Mouse (Mus musculus): ENCODE data around the gene Slc41a3. TPM values are rescaled to one million over a fixed set of nuclear protein-coding genes. Genes with fewer than 3 reads are reported as not detected.
"Not testable (repeated sequence)": the region's sequence is repeated elsewhere in the genome, so short reads cannot be mapped to it uniquely, and the experiment has no call there.

Slc41a3 gene
- polyA plus RNA-seq, 1 experiment from 2014 or later: 34.8 TPM

- Histone ChIP-seq H3K27me3 (no peaks in the 10 kb centered on the region), H3K4me3 (replicated peaks) (peak overlapping the region; percentile 67), H3K4me1 (replicated peaks) (peaks cover 98% of the 10 kb centered on the region), H3K9ac (peak overlapping the region; percentile 90), H3K9me3 (replicated peaks) (no peaks in the 10 kb centered on the region), H3K4me2 (peak overlapping the region; percentile 90), H3K27ac (peak overlapping the region; percentile 99), H3K36me3 (peaks cover 54% of the 10 kb centered on the region)
- DNase-seq: no peak
- no peak for ATAC-seq (ENCODE audit: low read depth)
- whole genome bisulfite sequencing (ENCODE audit: insufficient replicate concordance): 78% methylated on average over 7 of the region's 7 CpGs
Measured at GRCm38 (mm10) chr6:90625207-90625994, 20.9 kb downstream of the Slc41a3 start.

GRCm38 (mm10) chr6:90627556-90627955, 23.0 kb downstream of the Slc41a3 start:
- Histone ChIP-seq H3K27ac (peak overlapping the region; percentile 31), H3K9ac (0 out of 2 replicates have a peak overlapping the region, but pooled peaks have one; percentile 8), H3K36me3 (peaks cover 74% of the 10 kb centered on the region), H3K27me3 (no peaks in the 10 kb centered on the region), H3K4me3 (replicated peaks) (no peak overlapping the region), H3K4me1 (replicated peaks) (peaks cover 79% of the 10 kb centered on the region), H3K4me2 (no peak overlapping the region), H3K9me3 (replicated peaks) (no peaks in the 10 kb centered on the region)
- 77% methylated on average over 4 of the region's 4 CpGs for WGBS (ENCODE audit: insufficient replicate concordance)
- ATAC-seq (ENCODE audit: low read depth) (no peak), DNase-seq (no peak)

DNA sequence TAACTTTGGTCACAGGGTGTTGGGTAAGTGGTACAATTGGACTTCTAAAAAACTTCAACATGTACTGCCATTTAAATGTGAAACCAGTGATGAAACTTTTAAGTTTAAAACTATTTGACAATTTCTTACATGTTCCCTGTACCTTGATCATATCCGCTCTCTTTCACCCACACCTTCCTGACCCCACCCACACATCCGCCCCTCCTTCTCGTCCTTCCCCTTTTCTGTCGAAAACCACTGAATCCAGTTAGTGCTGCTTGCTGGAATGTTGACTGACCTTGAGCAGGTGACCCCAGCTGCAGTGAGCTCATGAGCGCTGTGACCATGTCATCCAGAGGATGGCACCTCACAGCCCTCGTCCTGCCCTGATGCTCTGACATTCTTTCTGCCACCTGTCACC, 25.0 kb downstream of the Slc41a3 start:
- Histone ChIP-seq H3K4me3 (replicated peaks) (no peak overlapping the region), H3K9ac (no peak overlapping the region), H3K4me2 (no peak overlapping the region), H3K36me3 (peaks cover 93% of the 10 kb centered on the region), H3K27me3 (no peaks in the 10 kb centered on the region), H3K4me1 (replicated peaks) (peaks cover 61% of the 10 kb centered on the region), H3K9me3 (replicated peaks) (no peaks in the 10 kb centered on the region), H3K27ac (peak overlapping the region; percentile 53; the same call in 1 of the 2 replicates)
- DNase-seq (no peak), ATAC-seq (ENCODE audit: low read depth) (no peak)
- 66% methylated on average over 6 of the region's 6 CpGs for WGBS (ENCODE audit: insufficient replicate concordance)

DNA sequence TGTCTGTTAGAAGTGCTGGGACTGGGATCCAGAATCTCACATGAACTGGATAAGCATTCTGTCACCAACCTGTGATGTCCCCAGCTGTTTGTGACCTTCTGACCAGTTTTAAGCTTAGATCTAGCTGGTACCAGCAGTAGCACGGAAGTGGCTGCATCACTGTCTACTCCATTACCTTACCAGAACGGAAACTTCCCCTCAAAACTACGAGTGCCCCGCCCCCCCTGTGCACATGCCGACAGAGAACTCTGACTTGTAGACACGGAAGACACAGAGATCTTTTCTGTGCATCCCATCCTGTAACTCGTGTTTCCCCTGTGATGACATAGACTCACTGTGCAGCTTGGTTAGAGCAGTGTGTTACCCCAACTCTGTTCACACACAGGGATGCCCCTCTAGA, 25.9 kb downstream of the Slc41a3 start:
- Histone ChIP-seq H3K4me3 (replicated peaks) (no peak overlapping the region), H3K4me2 (no peak overlapping the region), H3K36me3 (peaks cover 97% of the 10 kb centered on the region), H3K4me1 (replicated peaks) (peaks cover 60% of the 10 kb centered on the region), H3K27ac (0 out of 2 replicates have a peak overlapping the region, but pooled peaks have one; percentile 9), H3K27me3 (no peaks in the 10 kb centered on the region), H3K9me3 (replicated peaks) (no peaks in the 10 kb centered on the region), H3K9ac (no peak overlapping the region)
- DNase-seq (no peak), ATAC-seq (ENCODE audit: low read depth) (no peak)
- 88% methylated on average over 7 of the region's 7 CpGs for WGBS (ENCODE audit: insufficient replicate concordance)

DNA sequence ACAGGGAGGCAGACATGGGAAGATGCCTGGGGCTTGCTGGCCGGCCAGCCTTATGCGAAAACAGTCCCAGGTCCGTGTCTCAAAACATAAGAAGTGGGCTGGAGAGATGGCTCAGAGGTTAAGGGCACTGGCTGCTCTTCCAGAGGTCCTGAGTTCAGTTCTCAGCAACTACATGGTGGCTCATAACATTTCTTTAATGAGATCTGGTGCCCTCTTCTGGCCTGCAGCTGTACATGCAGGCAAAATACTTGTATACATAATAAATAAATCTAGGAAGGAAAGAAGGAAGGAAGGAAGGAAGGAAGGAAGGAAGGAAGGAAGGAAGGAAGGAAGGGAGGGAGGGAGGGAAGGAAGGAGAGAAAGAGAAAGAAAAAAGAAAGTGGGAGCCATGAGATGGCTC, 28.0 kb downstream of the Slc41a3 start:
- Histone ChIP-seq H3K27ac (0 out of 2 replicates have a peak overlapping the region, but pooled peaks have one; percentile 19), H3K36me3 (peaks cover 98% of the 10 kb centered on the region), H3K4me1 (replicated peaks) (peaks cover 44% of the 10 kb centered on the region)
- H3K9ac ChIP-seq; H3K4me3 ChIP-seq (replicated peaks); H3K27me3 ChIP-seq; DNase-seq; ATAC-seq (ENCODE audit: low read depth); H3K4me2 ChIP-seq; H3K9me3 ChIP-seq (replicated peaks): not testable (repeated sequence)
- WGBS (ENCODE audit: insufficient replicate concordance): 69% methylated on average over 3 of the region's 3 CpGs

DNA sequence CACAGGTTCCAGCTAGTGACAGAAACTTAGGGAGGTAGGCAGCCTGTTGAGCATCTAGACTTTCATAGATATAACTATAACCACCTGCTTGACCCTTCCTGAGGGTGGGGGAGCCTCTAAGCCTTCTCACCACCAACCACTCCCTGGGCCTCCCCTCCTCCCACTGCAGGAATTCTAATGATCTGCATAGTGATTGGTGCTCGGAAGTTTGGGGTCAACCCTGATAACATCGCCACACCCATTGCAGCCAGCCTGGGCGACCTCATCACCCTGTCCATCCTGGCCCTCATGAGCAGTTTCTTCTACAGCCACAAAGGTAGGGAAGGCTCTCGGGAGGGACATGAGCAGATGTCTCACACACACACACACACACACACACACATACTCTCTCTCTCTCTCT, 30.6 kb downstream of the Slc41a3 start:
- peaks cover 98% of the 10 kb centered on the region for H3K36me3 ChIP-seq
- H3K9ac ChIP-seq: no peak overlapping the region
- 60% methylated on average over 4 of the region's 4 CpGs for WGBS (ENCODE audit: insufficient replicate concordance)
- H3K9me3 ChIP-seq (replicated peaks): no peaks in the 10 kb centered on the region
- ATAC-seq (ENCODE audit: low read depth): no peak
- no peak overlapping the region for H3K4me3 ChIP-seq (replicated peaks)
- no peaks in the 10 kb centered on the region for H3K27me3 ChIP-seq
- H3K4me1 ChIP-seq (replicated peaks): peaks cover 21% of the 10 kb centered on the region
- no peak for DNase-seq
- H3K4me2 ChIP-seq: no peak overlapping the region
- no peak overlapping the region for H3K27ac ChIP-seq

DNA sequence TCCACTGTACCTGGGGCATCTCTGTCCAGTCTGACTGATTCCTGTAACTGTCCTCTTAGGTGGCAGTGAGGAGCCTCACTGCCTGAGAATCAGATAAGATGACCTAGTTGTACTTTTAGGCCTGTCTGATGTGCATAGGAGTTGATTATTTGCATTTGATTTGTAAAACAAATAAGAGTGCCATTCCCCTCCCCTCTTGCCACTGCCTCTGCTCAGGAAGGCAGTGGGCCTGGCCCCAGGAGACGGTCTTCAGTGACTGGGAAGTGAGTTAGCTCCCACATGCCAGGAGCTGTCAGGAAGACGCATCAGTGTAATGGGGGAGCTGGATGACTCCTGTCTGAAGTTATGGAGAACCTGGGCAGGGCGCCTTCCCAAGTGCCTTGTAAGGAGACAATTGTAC, 31.1 kb downstream of the Slc41a3 start:
- Histone ChIP-seq H3K4me3 (replicated peaks) (no peak overlapping the region), H3K27ac (no peak overlapping the region), H3K36me3 (peaks cover 98% of the 10 kb centered on the region), H3K4me1 (replicated peaks) (peaks cover 15% of the 10 kb centered on the region), H3K9ac (no peak overlapping the region), H3K9me3 (replicated peaks) (no peaks in the 10 kb centered on the region), H3K27me3 (no peaks in the 10 kb centered on the region), H3K4me2 (no peak overlapping the region)
- ATAC-seq (ENCODE audit: low read depth) (no peak), DNase-seq (no peak)
- 78% methylated on average over 3 of the region's 3 CpGs for WGBS (ENCODE audit: insufficient replicate concordance)

DNA sequence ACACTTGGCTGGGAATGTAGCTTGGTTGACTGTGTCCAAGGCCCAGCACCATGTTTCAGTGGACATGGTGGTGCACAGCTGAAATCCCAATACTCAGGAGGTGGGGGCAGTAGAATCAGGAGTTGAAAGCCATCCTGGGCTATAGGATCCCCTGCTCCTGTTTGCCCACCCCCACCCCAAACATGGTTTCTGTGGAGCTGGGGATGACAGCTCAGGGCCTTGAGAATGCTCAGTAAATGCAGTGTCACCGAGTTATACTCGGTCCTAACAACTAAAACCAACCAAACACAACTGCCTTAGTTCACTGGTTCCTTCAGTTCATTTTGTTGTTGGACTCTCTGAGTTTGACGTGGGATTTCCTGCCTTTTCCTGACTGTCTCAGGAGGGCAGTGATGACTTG, 38.5 kb downstream of the Slc41a3 start:
- H3K9me3 ChIP-seq (replicated peaks): no peaks in the 10 kb centered on the region
- no peak overlapping the region for H3K4me2 ChIP-seq
- H3K27me3 ChIP-seq: no peaks in the 10 kb centered on the region
- no peak for DNase-seq
- no peak overlapping the region for H3K27ac ChIP-seq
- H3K4me3 ChIP-seq (replicated peaks): no peak overlapping the region
- H3K36me3 ChIP-seq: peaks cover 82% of the 10 kb centered on the region
- no peak overlapping the region for H3K9ac ChIP-seq
- 72% methylated on average over 3 of the region's 3 CpGs for WGBS (ENCODE audit: insufficient replicate concordance)
- no peak for ATAC-seq (ENCODE audit: low read depth)
- no peaks in the 10 kb centered on the region for H3K4me1 ChIP-seq (replicated peaks)

GRCm38 (mm10) chr6:90644965-90645364, 40.4 kb downstream of the Slc41a3 start:
- Histone ChIP-seq H3K4me1 (replicated peaks) (peaks cover 8% of the 10 kb centered on the region), H3K27ac (no peak overlapping the region), H3K27me3 (no peaks in the 10 kb centered on the region), H3K9me3 (replicated peaks) (no peaks in the 10 kb centered on the region), H3K9ac (no peak overlapping the region), H3K36me3 (peaks cover 63% of the 10 kb centered on the region), H3K4me3 (replicated peaks) (no peak overlapping the region), H3K4me2 (no peak overlapping the region)
- ATAC-seq (ENCODE audit: low read depth) (no peak), DNase-seq (no peak)
- WGBS (ENCODE audit: insufficient replicate concordance): 78% methylated on average over 4 of the region's 4 CpGs

DNA sequence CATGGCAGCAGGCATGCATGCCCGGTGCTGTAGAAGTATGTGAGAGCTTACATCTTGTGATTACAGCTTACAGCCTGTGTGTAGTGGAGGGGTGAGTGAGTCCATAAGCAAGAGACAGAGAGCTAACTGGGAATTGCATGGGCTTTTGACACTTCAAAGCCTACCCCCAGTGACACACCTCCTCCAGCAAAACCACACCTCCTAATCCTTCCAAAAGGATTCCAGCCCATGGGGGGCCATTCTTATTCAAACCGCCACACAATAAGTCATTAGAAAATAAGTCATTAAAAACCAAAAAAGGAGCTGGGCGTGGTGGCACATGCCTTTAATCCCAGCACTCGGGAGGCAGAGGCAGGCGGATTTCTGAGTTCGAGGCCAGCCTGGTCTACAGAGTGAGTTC, 43.9 kb downstream of the Slc41a3 start:
- no peak overlapping the region for H3K27ac ChIP-seq
- WGBS (ENCODE audit: insufficient replicate concordance): 84% methylated on average over 6 of the region's 6 CpGs
- no peak for ATAC-seq (ENCODE audit: low read depth)

GRCm38 (mm10) chr6:90649279-90649678, 44.8 kb downstream of the Slc41a3 start:
- 0 out of 2 replicates have a peak, but pooled peaks have one; percentile 15 for ATAC-seq (ENCODE audit: low read depth)
- Histone ChIP-seq H3K9ac (no peak overlapping the region), H3K4me2 (no peak overlapping the region), H3K27me3 (no peaks in the 10 kb centered on the region), H3K4me1 (replicated peaks) (peaks cover 8% of the 10 kb centered on the region), H3K4me3 (replicated peaks) (no peak overlapping the region), H3K9me3 (replicated peaks) (no peaks in the 10 kb centered on the region), H3K36me3 (peaks cover 20% of the 10 kb centered on the region), H3K27ac (no peak overlapping the region)
- WGBS (ENCODE audit: insufficient replicate concordance): 62% methylated on average over 4 of the region's 4 CpGs
- DNase-seq: no peak

More for the DNA sequence above, 43.9 kb downstream of the Slc41a3 start:
- Histone ChIP-seq H3K4me2 (no peak overlapping the region), H3K27me3 (no peaks in the 10 kb centered on the region), H3K9me3 (replicated peaks) (no peaks in the 10 kb centered on the region), H3K4me1 (replicated peaks) (peaks cover 8% of the 10 kb centered on the region), H3K9ac (no peak overlapping the region), H3K4me3 (replicated peaks) (no peak overlapping the region), H3K36me3 (peaks cover 29% of the 10 kb centered on the region)
- DNase-seq: no peak

DNA sequence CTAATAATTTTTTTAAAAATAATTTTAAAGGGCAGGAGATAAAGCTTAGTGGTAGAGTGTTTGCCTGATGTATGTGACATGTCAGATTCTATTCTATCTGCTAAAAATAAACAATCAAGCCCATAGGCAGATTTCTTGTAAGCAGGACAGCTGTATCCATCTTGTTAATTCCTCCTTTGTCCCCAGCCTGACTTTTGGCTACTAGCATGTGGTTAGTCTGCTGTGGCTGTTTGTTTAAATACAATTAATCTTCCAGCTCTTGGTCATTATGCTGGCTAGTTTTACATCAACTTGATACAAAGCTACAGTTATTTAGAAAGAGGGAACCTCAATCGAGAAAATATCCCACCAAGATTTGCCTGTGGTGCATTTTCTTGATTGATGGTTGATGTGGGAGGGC, 46.1 kb downstream of the Slc41a3 start:
- DNase-seq (no peak), ATAC-seq (ENCODE audit: low read depth) (no peak)
- no peak overlapping the region for H3K4me3 ChIP-seq (replicated peaks)
- no peaks in the 10 kb centered on the region for H3K9me3 ChIP-seq (replicated peaks)
- 41% methylated on average over 1 of the region's 1 CpGs for WGBS (ENCODE audit: insufficient replicate concordance)
- H3K4me1 ChIP-seq (replicated peaks): peaks cover 8% of the 10 kb centered on the region
- H3K36me3 ChIP-seq: peaks cover 6% of the 10 kb centered on the region
- no peak overlapping the region for H3K9ac ChIP-seq
- no peak overlapping the region for H3K4me2 ChIP-seq
- H3K27me3 ChIP-seq: no peaks in the 10 kb centered on the region
- H3K27ac ChIP-seq: no peak overlapping the region
